Mouse (Mus musculus) testis, adult 2 months (tissue): ENCODE results near the gene Ryr3.

Source experiments
- CTCF ChIP-seq: fragments of 200-500 bp; IDR thresholded peaks from 2 replicates; pipeline ENCODE4 v1.5.1; 2012; ENCODE audit warnings: low read depth, mild to moderate bottlenecking, inconsistent platforms, low read length, moderate library complexity; ENCODE audit not compliant: control insufficient read depth, insufficient read depth, insufficient replicate concordance
- POLR2A ChIP-seq: fragments of 200-500 bp; IDR thresholded peaks from 2 replicates; pipeline ENCODE4 v1.6.1; 2012; ENCODE audit warnings: low read depth, mild to moderate bottlenecking, inconsistent platforms, low read length, moderate library complexity; ENCODE audit not compliant: control insufficient read depth

- TF ChIP-seq POLR2A (no peak), CTCF (no peak)
These were observed 48.8 kb downstream of the Ryr3 start for GRCm38 (mm10) chr2:113168096-113168495.
